Mouse (Mus musculus) heart, adult 2 months (tissue): ENCODE results near the gene Ugt1a6a.

Experiments
- CTCF ChIP-seq: fragments of 200-600 bp; IDR thresholded peaks from 2 replicates; pipeline ENCODE4 v1.8.1; 2022; ENCODE audit warnings: antibody characterized with exemption, mild to moderate bottlenecking, moderate library complexity
- POLR2A ChIP-seq: fragments of 200-500 bp; IDR thresholded peaks from 2 replicates; pipeline ENCODE4 v1.6.1; 2011; ENCODE audit warnings: mild to moderate bottlenecking, low read depth, low read length, control low read depth; ENCODE audit not compliant: insufficient read depth

DNA sequence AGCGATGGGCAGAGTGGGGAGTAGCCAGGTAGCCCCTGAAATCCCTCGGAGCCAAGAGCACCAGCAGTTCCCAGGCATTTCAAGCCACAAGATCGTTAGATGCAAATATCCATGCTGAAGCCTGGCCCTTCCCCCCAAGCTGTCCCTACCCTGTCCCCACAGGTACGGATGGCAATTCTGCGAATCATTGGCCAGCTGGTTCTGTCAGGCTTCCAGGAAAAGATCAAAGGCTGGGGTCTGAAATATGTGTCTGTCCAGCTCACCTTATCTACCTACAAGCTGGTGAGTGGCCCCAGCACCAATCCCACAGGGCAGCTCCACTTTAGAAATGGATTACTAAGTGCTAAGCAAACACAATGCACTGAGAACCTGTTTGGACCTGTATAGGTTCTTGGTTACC, 102.7 kb downstream of the Ugt1a6a start:
- no peak for TF ChIP-seq POLR2A
- TF ChIP-seq CTCF: no peak
